Mouse (Mus musculus) brain, embryonic 14.5 days (tissue): ENCODE measurements around the gene Erc2.

Source experiments
- CTCF ChIP-seq: fragments of 200-500 bp; IDR thresholded peaks from 2 replicates; pipeline ENCODE4 v1.5.1; 2012; ENCODE audit warnings: inconsistent platforms, mild to moderate bottlenecking, moderate library complexity, borderline replicate concordance; ENCODE audit not compliant: insufficient read depth, insufficient read length; ENCODE audit errors: extremely low read depth
- POLR2A ChIP-seq: fragments of 200-500 bp; IDR thresholded peaks from 2 replicates; pipeline ENCODE4 v1.6.1; 2012; ENCODE audit warnings: mild to moderate bottlenecking, inconsistent platforms, borderline replicate concordance; ENCODE audit not compliant: poor library complexity, insufficient read depth, insufficient read length, severe bottlenecking; ENCODE audit errors: extremely low read depth

DNA sequence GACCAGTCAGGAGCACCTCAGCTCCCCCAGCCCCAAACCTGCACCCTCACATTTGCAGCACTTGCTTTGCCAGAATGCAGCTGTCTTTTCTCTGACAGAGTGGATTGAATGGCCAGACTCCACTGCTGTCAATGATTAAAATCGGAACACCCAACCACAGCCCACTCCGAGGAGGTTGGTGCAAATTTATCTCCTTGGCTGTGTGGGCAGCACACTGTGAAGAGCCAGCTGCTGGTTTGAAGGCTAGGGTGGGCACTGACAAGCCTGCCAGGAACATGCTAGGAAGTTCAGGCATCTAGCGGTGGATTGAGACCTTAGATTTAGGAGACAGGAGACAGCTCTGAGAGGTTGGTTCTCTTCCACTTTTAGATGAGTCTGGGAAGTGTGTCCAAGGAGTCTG, 14.8 kb upstream of the Erc2 start:
- TF ChIP-seq POLR2A: no peak
- TF ChIP-seq CTCF: no peak
